Mouse (Mus musculus) hindbrain, embryonic 16.5 days (tissue): ENCODE measurements around the gene Mast4. TPM values are rescaled to one million over a fixed set of nuclear protein-coding genes. Genes with fewer than 3 reads are reported as not detected.
A peak's percentile ranks its signal among the peaks of the same experiment; 100 is the strongest.

Source experiments
- ATAC-seq: fragments of 200-750 bp; cut with Nextera tagmentation; 2 replicates; pipeline ENCODE4 v1.8.0; 2017; ENCODE audit warnings: moderate TSS enrichment, moderate library complexity
- H3K27ac ChIP-seq: fragments of 300-500 bp; sonication (generic); 2 replicates; pipeline ENCODE4 v1.5.1; 2014; ENCODE audit warnings: low read depth, mild to moderate bottlenecking, control low read depth, low read length, moderate library complexity
- H3K27me3 ChIP-seq: fragments of 300-500 bp; sonication (generic); replicated peaks from 2 replicates; pipeline ENCODE4 v1.6.1; 2014; ENCODE audit warnings: low read length; ENCODE audit not compliant: control insufficient read depth, insufficient read depth
- H3K36me3 ChIP-seq: fragments of 300-500 bp; sonication (generic); 2 replicates; pipeline ENCODE4 v1.6.1; 2014; ENCODE audit warnings: mild to moderate bottlenecking, low read length, moderate library complexity, mixed read lengths; ENCODE audit not compliant: control insufficient read depth, insufficient read depth
- H3K4me1 ChIP-seq: fragments of 300-500 bp; sonication (generic); 2 replicates; pipeline ENCODE4 v1.6.1; 2014; ENCODE audit warnings: low read depth, low read length; ENCODE audit not compliant: control insufficient read depth, insufficient read depth
- H3K4me2 ChIP-seq: fragments of 300-500 bp; sonication (generic); 2 replicates; pipeline ENCODE4 v1.6.1; 2014; ENCODE audit warnings: mild to moderate bottlenecking, low read length, control low read depth, moderate library complexity
- H3K4me3 ChIP-seq: fragments of 300-500 bp; sonication (generic); 2 replicates; pipeline ENCODE4 v1.5.1; 2014; ENCODE audit warnings: mild to moderate bottlenecking, low read length, control low read depth, moderate library complexity
- H3K9ac ChIP-seq: fragments of 300-500 bp; sonication (generic); 2 replicates; pipeline ENCODE4 v1.6.1; 2014; ENCODE audit warnings: low read depth, mild to moderate bottlenecking, control low read depth, low read length, moderate library complexity
- H3K9me3 ChIP-seq: fragments of 300-500 bp; sonication (generic); 2 replicates; pipeline ENCODE4 v1.6.1; 2014; ENCODE audit warnings: mild to moderate bottlenecking, low read length, moderate library complexity; ENCODE audit not compliant: control insufficient read depth
- WGBS: fragments of 180-500 bp; shearing (Covaris S2); extraction: QIAGEN DNeasy Blood & Tissue Kit; methylation state at CpG from one replicate; pipeline ENCODE4 v1.1.7; 2014; 5-methylcytosine and 5-hydroxymethylcytosine counted together
- polyA plus RNA-seq: library from polyadenylated mRNA; unstranded; fragments of >200 nt; fragmentation: Nextera tagmentation; extraction: Ambion mirVana; gene quantifications from 2 replicates; pipeline ENCODE4 v1.2.1, GENCODE M21; 2015

The Mast4 gene
- polyA plus RNA-seq, 1 experiment from 2014 or later = 24.6 TPM

DNA sequence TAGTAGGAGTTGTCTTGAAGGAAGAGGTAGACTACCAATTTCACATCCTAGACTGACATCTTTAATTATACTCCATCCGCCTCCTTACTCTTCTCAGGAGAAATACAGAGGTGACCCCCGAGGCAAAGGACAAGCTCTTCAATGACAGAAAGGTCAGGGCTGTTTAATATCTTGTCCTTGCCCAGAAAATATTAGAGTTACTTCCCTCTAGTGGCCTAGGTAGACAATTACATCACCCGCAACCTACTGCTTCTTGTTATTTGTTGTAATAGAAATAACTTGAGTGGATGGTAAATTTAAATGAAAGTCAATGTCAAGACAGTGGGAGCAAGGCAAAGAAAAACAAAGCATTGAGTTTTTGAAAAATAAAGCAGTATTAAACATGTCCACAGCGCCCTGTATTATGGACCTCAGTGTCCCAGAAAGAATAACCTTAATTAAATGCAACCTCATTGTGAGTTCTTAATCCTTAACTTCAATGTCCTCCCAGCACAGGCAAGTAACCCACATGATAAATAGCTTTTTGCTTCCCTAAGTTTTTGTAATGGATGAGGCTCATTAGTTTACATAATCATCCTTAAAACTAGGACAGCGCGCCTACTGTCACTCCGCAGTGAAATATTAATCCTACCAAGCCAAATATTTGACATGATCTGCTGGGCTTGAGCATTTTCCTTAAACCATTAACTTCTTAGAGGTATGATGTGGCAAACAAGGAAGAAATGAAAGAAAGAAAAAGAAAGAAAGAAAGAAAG is 408.3 kb downstream of the Mast4 start:
- ATAC-seq = no peak
- Histone ChIP-seq H3K36me3 (no peaks in the 10 kb centered on the region), H3K9me3 (no peaks in the 10 kb centered on the region), H3K9ac (no peak overlapping the region), H3K4me1 (no peaks in the 10 kb centered on the region), H3K27me3 (no peaks in the 10 kb centered on the region), H3K27ac (no peak overlapping the region), H3K4me3 (no peak overlapping the region), H3K4me2 (no peak overlapping the region)
- 81% methylated on average over 7 of the region's 7 CpGs for WGBS

DNA sequence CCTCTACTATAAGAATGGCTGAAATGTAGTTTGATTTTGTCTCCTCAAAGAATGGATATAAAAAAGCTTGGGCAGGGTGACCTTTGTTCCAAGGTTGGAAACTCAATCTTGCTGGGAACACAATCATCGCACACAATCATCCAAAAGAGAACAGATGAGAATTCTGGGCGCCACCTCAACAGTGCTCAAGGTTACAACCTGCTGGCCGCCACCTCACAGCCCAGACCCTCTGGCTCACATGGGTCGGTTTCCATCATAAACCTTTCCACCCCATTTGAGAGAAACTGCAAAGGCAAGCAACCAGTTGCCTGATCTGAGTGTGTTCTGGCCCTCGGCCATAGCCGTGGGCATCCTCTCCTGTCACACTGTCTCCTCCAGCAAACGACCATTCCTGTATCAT is 414.6 kb downstream of the Mast4 start:
- no peaks in the 10 kb centered on the region for H3K36me3 ChIP-seq
- no peaks in the 10 kb centered on the region for H3K4me1 ChIP-seq
- no peak overlapping the region for H3K4me2 ChIP-seq
- no peaks in the 10 kb centered on the region for H3K27me3 ChIP-seq
- no peak overlapping the region for H3K9ac ChIP-seq
- no peaks in the 10 kb centered on the region for H3K9me3 ChIP-seq
- ATAC-seq = no peak
- no peak overlapping the region for H3K27ac ChIP-seq
- WGBS = 82% methylated on average over 7 of the region's 7 CpGs
- H3K4me3 ChIP-seq = no peak overlapping the region

DNA sequence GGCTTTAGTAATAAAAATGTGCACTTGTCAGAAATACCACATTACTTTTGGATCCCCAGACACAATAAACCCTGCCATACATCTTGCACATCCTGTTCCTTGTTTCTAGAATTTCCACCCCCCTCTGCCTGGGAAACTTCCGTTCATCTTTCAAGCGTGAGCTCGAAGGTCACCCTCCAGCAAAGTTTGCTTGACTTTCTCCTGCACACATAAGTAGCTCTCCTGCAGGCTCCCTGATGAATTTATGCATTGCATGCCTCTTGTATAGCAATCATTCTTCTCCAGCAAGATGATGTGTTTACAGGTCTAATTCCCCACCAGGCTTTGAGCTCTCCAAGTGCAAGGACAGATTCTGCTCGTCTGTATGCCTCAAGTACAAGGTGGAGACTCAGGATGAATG is 415.7 kb downstream of the Mast4 start:
- 46% methylated on average over 4 of the region's 4 CpGs for WGBS
- no peak for ATAC-seq

DNA sequence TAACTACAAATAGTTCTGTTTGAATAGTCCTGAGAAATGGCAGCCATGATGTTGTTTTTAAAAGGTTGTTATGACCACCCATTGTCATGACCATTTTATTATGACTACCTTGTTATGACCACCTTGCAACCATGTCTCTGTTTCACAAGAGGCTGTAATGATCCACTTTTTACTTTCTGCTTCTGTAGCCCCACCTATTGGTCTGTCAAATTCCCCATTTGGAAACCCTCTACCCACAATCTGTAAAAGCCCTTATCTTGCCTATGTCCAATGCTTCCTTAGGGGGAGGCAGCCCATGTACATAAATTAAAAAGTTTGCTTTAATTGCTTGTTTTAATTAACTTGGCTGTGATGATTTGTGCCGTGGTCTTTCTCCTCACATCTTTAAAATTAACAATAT is 419.0 kb downstream of the Mast4 start:
- no peak for ATAC-seq
- WGBS = 74% methylated on average over 1 of the region's 1 CpGs
- Histone ChIP-seq H3K27ac (no peak overlapping the region), H3K4me2 (no peak overlapping the region), H3K4me3 (no peak overlapping the region), H3K9me3 (no peaks in the 10 kb centered on the region), H3K4me1 (no peaks in the 10 kb centered on the region), H3K36me3 (no peaks in the 10 kb centered on the region), H3K27me3 (no peaks in the 10 kb centered on the region), H3K9ac (no peak overlapping the region)

More for the DNA sequence above, 415.7 kb downstream of the Mast4 start:
- Histone ChIP-seq H3K4me3 (no peak overlapping the region), H3K36me3 (no peaks in the 10 kb centered on the region), H3K27me3 (no peaks in the 10 kb centered on the region), H3K4me1 (no peaks in the 10 kb centered on the region), H3K9me3 (no peaks in the 10 kb centered on the region), H3K9ac (no peak overlapping the region), H3K4me2 (no peak overlapping the region), H3K27ac (no peak overlapping the region)

DNA sequence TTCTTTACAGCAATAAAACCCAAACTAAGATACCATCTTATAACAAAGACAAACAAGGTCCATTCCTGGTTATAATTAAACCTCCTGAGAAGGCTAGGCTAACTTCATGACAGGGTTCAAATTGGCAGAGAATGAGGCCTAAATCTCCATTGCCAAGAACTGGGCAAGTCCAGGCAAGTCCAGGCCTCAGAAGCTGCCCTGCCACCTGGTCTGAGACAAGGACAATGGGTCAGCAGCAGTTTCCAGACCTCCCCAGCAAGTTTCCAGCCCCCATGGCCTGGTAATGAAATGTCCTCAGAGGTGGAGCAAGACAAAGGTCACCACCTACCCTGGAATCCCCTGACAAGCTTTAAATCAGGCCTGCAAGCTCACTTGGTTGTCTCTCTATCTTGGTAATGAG is 419.5 kb downstream of the Mast4 start:
- H3K4me3 ChIP-seq = no peak overlapping the region
- no peaks in the 10 kb centered on the region for H3K36me3 ChIP-seq
- H3K4me1 ChIP-seq = no peaks in the 10 kb centered on the region
- ATAC-seq = no peak
- 0 out of 2 replicates have a peak, but pooled peaks cover under 1% of the 10 kb centered on the region for H3K9me3 ChIP-seq
- H3K27me3 ChIP-seq = no peaks in the 10 kb centered on the region
- H3K9ac ChIP-seq = no peak overlapping the region
- no peak overlapping the region for H3K27ac ChIP-seq
- H3K4me2 ChIP-seq = no peak overlapping the region

DNA sequence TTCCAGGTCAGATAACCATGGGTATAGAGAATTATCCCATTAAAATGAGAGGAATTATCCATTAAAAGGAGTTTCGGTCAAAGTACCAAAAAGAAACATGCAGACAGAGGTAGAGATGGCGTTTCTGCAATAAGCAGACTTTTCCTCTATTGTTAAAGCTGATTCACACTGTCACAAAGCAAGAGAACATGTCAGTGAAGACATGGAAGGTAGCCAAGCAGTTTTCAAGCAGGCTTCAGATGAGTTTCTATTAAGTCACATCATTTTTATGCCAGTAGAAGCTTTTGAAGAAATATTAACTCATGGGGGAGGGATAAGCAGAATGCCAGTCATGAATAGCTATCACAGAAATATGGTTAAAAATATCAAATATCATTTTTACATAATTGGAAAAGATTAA is 420.4 kb downstream of the Mast4 start:
- ATAC-seq = no peak

DNA sequence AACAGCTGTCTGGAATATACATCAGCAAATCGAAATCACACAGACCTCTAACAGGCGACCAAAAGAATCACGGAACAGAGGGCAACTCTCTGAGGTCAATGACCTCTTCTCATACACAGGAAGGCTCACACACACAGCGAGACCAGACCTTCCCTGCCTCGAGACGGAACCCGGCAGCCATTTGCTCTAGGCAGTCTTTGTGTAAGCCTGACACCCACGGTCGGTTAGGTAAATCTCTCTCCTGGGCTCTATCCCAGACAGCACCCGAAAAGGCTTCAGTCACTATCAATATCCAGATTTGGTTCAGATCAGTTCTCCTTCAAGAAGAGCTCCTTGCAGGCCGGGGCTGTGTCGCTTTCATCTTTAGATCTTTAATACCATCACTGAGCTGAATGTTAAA is 421.4 kb downstream of the Mast4 start:
- no peak for ATAC-seq
- H3K27me3 ChIP-seq = no peaks in the 10 kb centered on the region

More for the DNA sequence above, 420.4 kb downstream of the Mast4 start:
- 0 out of 2 replicates have a peak, but pooled peaks cover 2% of the 10 kb centered on the region for H3K9me3 ChIP-seq
- H3K4me2 ChIP-seq = no peak overlapping the region
- H3K4me1 ChIP-seq = no peaks in the 10 kb centered on the region
- H3K36me3 ChIP-seq = no peaks in the 10 kb centered on the region
- no peak overlapping the region for H3K9ac ChIP-seq
- H3K27ac ChIP-seq = no peak overlapping the region
- H3K4me3 ChIP-seq = no peak overlapping the region
- 79% methylated on average over 2 of the region's 2 CpGs for WGBS
- H3K27me3 ChIP-seq = no peaks in the 10 kb centered on the region

DNA sequence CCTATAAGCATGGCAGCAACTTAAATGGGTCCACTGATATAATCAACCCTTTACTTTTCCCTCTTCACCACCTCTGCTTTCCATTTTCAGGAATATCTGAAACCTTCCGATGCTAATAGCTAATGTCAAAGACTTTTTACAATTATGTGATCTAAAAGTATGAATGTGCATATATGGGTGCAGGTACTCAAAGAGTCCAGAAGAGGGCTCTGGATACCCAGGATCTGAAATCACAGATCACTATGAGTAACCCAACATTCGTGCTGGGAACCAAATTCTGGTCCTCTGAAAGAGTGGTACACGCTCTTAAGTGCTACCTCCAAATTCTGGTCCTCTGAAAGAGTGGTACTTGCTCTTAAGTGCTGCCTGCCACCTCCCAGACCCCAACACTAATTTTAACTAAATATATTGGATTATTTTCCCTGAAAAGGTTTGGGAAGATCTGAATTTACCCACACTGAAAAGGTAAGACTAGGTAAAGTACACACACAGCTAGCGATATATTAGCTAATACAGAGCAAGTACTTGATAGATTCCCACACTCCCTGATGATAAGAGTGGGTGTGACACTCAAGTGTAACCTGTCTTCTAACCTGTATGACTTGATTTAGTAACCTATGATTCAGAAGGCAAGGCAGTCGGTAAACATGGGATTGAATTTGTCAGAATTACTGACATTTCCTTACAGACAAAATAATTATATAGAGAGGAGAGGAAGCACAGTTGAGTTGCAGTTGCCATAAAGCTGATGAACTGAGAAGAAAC is 424.5 kb downstream of the Mast4 start:
- Histone ChIP-seq H3K9me3 (0 out of 2 replicates have a peak, but pooled peaks cover 2% of the 10 kb centered on the region), H3K9ac (no peak overlapping the region), H3K4me1 (peaks cover 8% of the 10 kb centered on the region), H3K36me3 (no peaks in the 10 kb centered on the region), H3K4me2 (no peak overlapping the region), H3K27me3 (no peaks in the 10 kb centered on the region), H3K4me3 (no peak overlapping the region), H3K27ac (no peak overlapping the region)
- no peak for ATAC-seq
- WGBS = 91% methylated on average over 5 of the region's 5 CpGs

More for the DNA sequence above, 421.4 kb downstream of the Mast4 start:
- 88% methylated on average over 12 of the region's 12 CpGs for WGBS
- no peak overlapping the region for H3K4me3 ChIP-seq
- H3K4me1 ChIP-seq = no peaks in the 10 kb centered on the region
- no peaks in the 10 kb centered on the region for H3K36me3 ChIP-seq
- H3K27ac ChIP-seq = no peak overlapping the region
- H3K4me2 ChIP-seq = no peak overlapping the region
- H3K9me3 ChIP-seq = 0 out of 2 replicates have a peak, but pooled peaks cover 2% of the 10 kb centered on the region
- no peak overlapping the region for H3K9ac ChIP-seq

DNA sequence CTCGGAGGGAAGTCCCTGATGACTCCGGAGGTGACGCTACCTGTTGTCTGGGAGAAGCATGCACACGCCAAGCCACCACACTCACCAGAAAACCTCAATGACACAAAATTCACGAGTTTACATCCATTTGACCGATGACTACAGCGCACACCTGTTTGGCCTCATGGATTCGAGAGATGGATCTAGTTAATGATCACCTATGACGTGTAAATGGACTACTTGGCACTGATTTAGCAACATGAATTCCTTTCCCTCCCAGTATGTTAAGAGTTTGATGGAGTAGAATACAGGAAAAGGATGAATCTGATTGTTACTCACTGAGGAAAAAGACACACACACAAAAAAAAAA is 427.7 kb downstream of the Mast4 start:
- H3K27ac ChIP-seq = peak overlapping the region; percentile 79
- H3K4me1 ChIP-seq = peaks cover 10% of the 10 kb centered on the region
- no peaks in the 10 kb centered on the region for H3K36me3 ChIP-seq
- WGBS = 5% methylated on average over 9 of the region's 9 CpGs
- H3K4me3 ChIP-seq = peak overlapping the region; percentile 52
- no peak for ATAC-seq
- H3K27me3 ChIP-seq = no peaks in the 10 kb centered on the region
- H3K4me2 ChIP-seq = peak overlapping the region; percentile 87
- H3K9me3 ChIP-seq = 0 out of 2 replicates have a peak, but pooled peaks cover 2% of the 10 kb centered on the region
- H3K9ac ChIP-seq = peak overlapping the region; percentile 62
